Mouse (Mus musculus) G1E (cell line): ENCODE measurements around the gene Krt42.

Experiments used
- CTCF ChIP-seq: IDR thresholded peaks from 2 replicates; pipeline ENCODE4 v1.5.1; 2012; ENCODE audit warnings: low read depth, low read length, inconsistent platforms, mixed read lengths
- GATA1 ChIP-seq: IDR thresholded peaks from 2 replicates; pipeline ENCODE4 v1.6.1; 2012; ENCODE audit warnings: borderline replicate concordance, low read length, inconsistent platforms, mixed read lengths
- GATA2 ChIP-seq: IDR thresholded peaks from 2 replicates; pipeline ENCODE4 v1.6.1; 2012; ENCODE audit warnings: low read depth, low read length, inconsistent platforms, borderline replicate concordance
- POLR2AphosphoS5 ChIP-seq: IDR thresholded peaks from 2 replicates; pipeline ENCODE4 v1.6.1; 2012; ENCODE audit warnings: low read depth, low read length, inconsistent platforms; ENCODE audit not compliant: insufficient replicate concordance
- TAL1 ChIP-seq: conservative IDR thresholded peaks from 2 replicates; pipeline ENCODE4 v1.6.1; 2012; ENCODE audit warnings: low read depth, low read length, inconsistent platforms, mixed read lengths

- TF ChIP-seq CTCF, result no peak
- no peak for TF ChIP-seq TAL1
- no peak for TF ChIP-seq GATA1
- no peak for TF ChIP-seq GATA2
- no peak for TF ChIP-seq POLR2AphosphoS5
These were observed 15.3 kb upstream of the Krt42 start for GRCm38 (mm10) chr11:100284988-100285387.
